Mouse (Mus musculus): Measurements from ENCODE around the gene Abhd17c. TPM values are rescaled to one million over a fixed set of nuclear protein-coding genes. Genes with fewer than 3 reads are reported as not detected.

Gene Abhd17c
- polyA plus RNA-seq, 1 experiment, result 151 TPM

- 0 out of 2 replicates have a peak, but pooled peaks have one; percentile 21 for TF ChIP-seq CTCF (conservative IDR thresholded peaks at IDR 0.05; ENCODE audit: insufficient read depth, insufficient read length, low read depth, low read length)
- TF ChIP-seq POLR2A (IDR thresholded peaks at IDR 0.05; ENCODE audit: low read depth, low read length), result peak; percentile 36
- 36% methylated on average over 2 of the region's 2 CpGs for WGBS
- no peaks in the 10 kb centered on the region for H3K27me3 ChIP-seq (replicated peaks; ENCODE audit: control insufficient read depth, insufficient read depth, low read length)
- H3K27ac ChIP-seq (ENCODE audit: insufficient read depth, low read depth, low read length), result peak overlapping the region; percentile 89
- H3K4me1 ChIP-seq (ENCODE audit: control insufficient read depth, insufficient read depth, low read length), result peaks cover 65% of the 10 kb centered on the region
- H3K4me3 ChIP-seq (ENCODE audit: insufficient read depth, low read depth, low read length), result no peak overlapping the region
- DNase-seq, result peak; percentile 94
- no peaks in the 10 kb centered on the region; the same call in 1 of the 2 replicates for H3K36me3 ChIP-seq (ENCODE audit: control insufficient read depth, insufficient read depth, low read length)
These were observed 6.1 kb downstream of the Abhd17c start for GRCm38 (mm10) chr7:84145633-84146032.

GRCm38 (mm10) chr7:84142736-84143473 lies 8.8 kb downstream of the Abhd17c start:
- Histone ChIP-seq H3K36me3 (ENCODE audit: control insufficient read depth, insufficient read depth, low read length) (no peaks in the 10 kb centered on the region; the same call in 1 of the 2 replicates), H3K27me3 (replicated peaks; ENCODE audit: control insufficient read depth, insufficient read depth, low read length) (no peaks in the 10 kb centered on the region), H3K27ac (ENCODE audit: insufficient read depth, low read depth, low read length) (peak overlapping the region; percentile 47; the same call in 1 of the 2 replicates), H3K4me3 (ENCODE audit: insufficient read depth, low read depth, low read length) (no peak overlapping the region), H3K4me1 (ENCODE audit: control insufficient read depth, insufficient read depth, low read length) (peaks cover 75% of the 10 kb centered on the region)
- no peak for DNase-seq
- 33% methylated on average over 7 of the region's 7 CpGs for WGBS
- TF ChIP-seq POLR2A (IDR thresholded peaks at IDR 0.05; ENCODE audit: low read depth, low read length), result no peak
- no peak for TF ChIP-seq CTCF (conservative IDR thresholded peaks at IDR 0.05; ENCODE audit: insufficient read depth, insufficient read length, low read depth, low read length)

- H3K27ac ChIP-seq (ENCODE audit: insufficient read depth, low read depth, low read length), result 0 out of 2 replicates have a peak overlapping the region, but pooled peaks have one; percentile 0
- no peak overlapping the region for H3K4me3 ChIP-seq (ENCODE audit: insufficient read depth, low read depth, low read length)
- H3K27me3 ChIP-seq (replicated peaks; ENCODE audit: control insufficient read depth, insufficient read depth, low read length), result no peaks in the 10 kb centered on the region
- H3K36me3 ChIP-seq (ENCODE audit: control insufficient read depth, insufficient read depth, low read length), result no peaks in the 10 kb centered on the region
- 67% methylated on average over 4 of the region's 4 CpGs for WGBS
- DNase-seq, result no peak
- TF ChIP-seq CTCF (conservative IDR thresholded peaks at IDR 0.05; ENCODE audit: insufficient read depth, insufficient read length, low read depth, low read length) (no peak), POLR2A (IDR thresholded peaks at IDR 0.05; ENCODE audit: low read depth, low read length) (no peak)
- H3K4me1 ChIP-seq (ENCODE audit: control insufficient read depth, insufficient read depth, low read length), result peaks cover 79% of the 10 kb centered on the region
These were observed 9.5 kb downstream of the Abhd17c start for GRCm38 (mm10) chr7:84142196-84142595.

- peaks cover 85% of the 10 kb centered on the region for H3K4me1 ChIP-seq (ENCODE audit: control insufficient read depth, insufficient read depth, low read length)
- DNase-seq, result no peak
- WGBS, result 42% methylated on average over 4 of the region's 4 CpGs
- TF ChIP-seq CTCF (conservative IDR thresholded peaks at IDR 0.05; ENCODE audit: insufficient read depth, insufficient read length, low read depth, low read length) (no peak), POLR2A (IDR thresholded peaks at IDR 0.05; ENCODE audit: low read depth, low read length) (no peak)
- no peak overlapping the region for H3K4me3 ChIP-seq (ENCODE audit: insufficient read depth, low read depth, low read length)
- peak overlapping the region; percentile 57; the same call in 1 of the 2 replicates for H3K27ac ChIP-seq (ENCODE audit: insufficient read depth, low read depth, low read length)
- no peaks in the 10 kb centered on the region; the same call in 1 of the 2 replicates for H3K36me3 ChIP-seq (ENCODE audit: control insufficient read depth, insufficient read depth, low read length)
- H3K27me3 ChIP-seq (replicated peaks; ENCODE audit: control insufficient read depth, insufficient read depth, low read length), result no peaks in the 10 kb centered on the region
These were observed 12.1 kb downstream of the Abhd17c start for GRCm38 (mm10) chr7:84139566-84139965.

GRCm38 (mm10) chr7:84138731-84139130 lies 13.0 kb downstream of the Abhd17c start:
- Histone ChIP-seq H3K27ac (ENCODE audit: insufficient read depth, low read depth, low read length) (no peak overlapping the region), H3K4me3 (ENCODE audit: insufficient read depth, low read depth, low read length) (no peak overlapping the region), H3K27me3 (replicated peaks; ENCODE audit: control insufficient read depth, insufficient read depth, low read length) (no peaks in the 10 kb centered on the region), H3K4me1 (ENCODE audit: control insufficient read depth, insufficient read depth, low read length) (peaks cover 83% of the 10 kb centered on the region), H3K36me3 (ENCODE audit: control insufficient read depth, insufficient read depth, low read length) (no peaks in the 10 kb centered on the region; the same call in 1 of the 2 replicates)
- WGBS, result 32% methylated on average over 4 of the region's 4 CpGs
- TF ChIP-seq POLR2A (IDR thresholded peaks at IDR 0.05; ENCODE audit: low read depth, low read length) (no peak), CTCF (conservative IDR thresholded peaks at IDR 0.05; ENCODE audit: insufficient read depth, insufficient read length, low read depth, low read length) (no peak)
- peak; percentile 27 for DNase-seq

GRCm38 (mm10) chr7:84137779-84138178 lies 13.9 kb downstream of the Abhd17c start:
- no peak for DNase-seq
- H3K36me3 ChIP-seq (ENCODE audit: control insufficient read depth, insufficient read depth, low read length), result no peaks in the 10 kb centered on the region; the same call in 1 of the 2 replicates
- H3K27ac ChIP-seq (ENCODE audit: insufficient read depth, low read depth, low read length), result peak overlapping the region; percentile 52; the same call in 1 of the 2 replicates
- H3K27me3 ChIP-seq (replicated peaks; ENCODE audit: control insufficient read depth, insufficient read depth, low read length), result no peaks in the 10 kb centered on the region
- TF ChIP-seq POLR2A (IDR thresholded peaks at IDR 0.05; ENCODE audit: low read depth, low read length) (no peak), CTCF (conservative IDR thresholded peaks at IDR 0.05; ENCODE audit: insufficient read depth, insufficient read length, low read depth, low read length) (no peak)
- H3K4me1 ChIP-seq (ENCODE audit: control insufficient read depth, insufficient read depth, low read length), result peaks cover 81% of the 10 kb centered on the region
- 28% methylated on average over 3 of the region's 3 CpGs for WGBS
- H3K4me3 ChIP-seq (ENCODE audit: insufficient read depth, low read depth, low read length), result no peak overlapping the region
